Mouse (Mus musculus) liver, embryonic 16.5 days (tissue): ENCODE measurements around the gene Blcap. TPM values are rescaled to one million over a fixed set of nuclear protein-coding genes. Genes with fewer than 3 reads are reported as not detected.

Source experiments
- ATAC-seq: fragments of 200-750 bp; cut with Nextera tagmentation; 2 replicates; pipeline ENCODE4 v1.8.0; 2017; ENCODE audit warnings: low read depth, mild to moderate bottlenecking, moderate number of reproducible peaks, moderate library complexity
- H3K27ac ChIP-seq: fragments of 300-500 bp; sonication (generic); 2 replicates; pipeline ENCODE4 v1.5.1; 2014; ENCODE audit warnings: mild to moderate bottlenecking, low read length
- H3K27me3 ChIP-seq: fragments of 300-500 bp; sonication (generic); 2 replicates; pipeline ENCODE4 v1.6.1; 2014; ENCODE audit warnings: low read depth, low read length, mixed read lengths; ENCODE audit not compliant: control insufficient read depth, insufficient read depth
- H3K36me3 ChIP-seq: fragments of 300-500 bp; sonication (generic); 2 replicates; pipeline ENCODE4 v1.6.1; 2014; ENCODE audit warnings: mild to moderate bottlenecking; ENCODE audit not compliant: control insufficient read depth, insufficient read depth
- H3K4me1 ChIP-seq: fragments of 300-500 bp; sonication (generic); 2 replicates; pipeline ENCODE4 v1.6.1; 2014; ENCODE audit warnings: low read depth, low read length, mixed read lengths; ENCODE audit not compliant: control insufficient read depth
- H3K4me2 ChIP-seq: fragments of 300-500 bp; sonication (generic); 2 replicates; pipeline ENCODE4 v1.6.1; 2014; ENCODE audit warnings: low read depth, low read length, mixed read lengths
- H3K4me3 ChIP-seq: fragments of 300-500 bp; sonication (generic); 2 replicates; pipeline ENCODE4 v1.5.1; 2014; ENCODE audit warnings: low read depth, mild to moderate bottlenecking, low read length
- H3K9ac ChIP-seq: fragments of 300-500 bp; sonication (generic); 2 replicates; pipeline ENCODE4 v1.6.1; 2014; ENCODE audit warnings: low read depth, low read length
- H3K9me3 ChIP-seq: fragments of 300-500 bp; sonication (generic); replicated peaks from 2 replicates; pipeline ENCODE4 v1.6.1; 2016; ENCODE audit warnings: low read length; ENCODE audit not compliant: control insufficient read depth
- WGBS: fragments of 180-500 bp; shearing (Covaris S2); extraction: QIAGEN DNeasy Blood & Tissue Kit; methylation state at CpG from one replicate; pipeline ENCODE4 v1.1.7; 2014; ENCODE audit not compliant: insufficient replicate concordance; 5-methylcytosine and 5-hydroxymethylcytosine counted together
- polyA plus RNA-seq: library from polyadenylated mRNA; unstranded; fragments of >200 nt; fragmentation: Nextera tagmentation; extraction: Ambion mirVana; gene quantifications from 2 replicates; pipeline ENCODE4 v1.2.1, GENCODE M21; 2015

The Blcap gene
- polyA plus RNA-seq, 1 experiment from 2014 or later, result 8.4 TPM

- Histone ChIP-seq H3K9me3 (peaks cover 3% of the 10 kb centered on the region; the same call in 1 of the 2 replicates), H3K27me3 (peaks cover 17% of the 10 kb centered on the region), H3K4me3 (no peak overlapping the region), H3K27ac (no peak overlapping the region), H3K4me1 (peaks cover 7% of the 10 kb centered on the region), H3K9ac (no peak overlapping the region), H3K36me3 (no peaks in the 10 kb centered on the region), H3K4me2 (no peak overlapping the region)
- WGBS, result 75% methylated on average over 4 of the region's 4 CpGs
- no peak for ATAC-seq
Measured at GRCm38 (mm10) chr2:157564723-157565122, 6.4 kb downstream of the Blcap start.

- 26% methylated on average over 2 of the region's 2 CpGs for WGBS
- ATAC-seq, result no peak
- no peak overlapping the region for H3K27ac ChIP-seq
- H3K4me3 ChIP-seq, result no peak overlapping the region
- H3K36me3 ChIP-seq, result no peaks in the 10 kb centered on the region
- H3K9me3 ChIP-seq, result peaks cover 3% of the 10 kb centered on the region; the same call in 1 of the 2 replicates
- H3K9ac ChIP-seq, result no peak overlapping the region
- peak overlapping the region; percentile 47; the same call in 1 of the 2 replicates for H3K4me2 ChIP-seq
- peaks cover 7% of the 10 kb centered on the region for H3K4me1 ChIP-seq
- H3K27me3 ChIP-seq, result peaks cover 23% of the 10 kb centered on the region
Measured at GRCm38 (mm10) chr2:157563031-157563430, 8.0 kb downstream of the Blcap start.

GRCm38 (mm10) chr2:157561165-157561836 lies 9.8 kb downstream of the Blcap start:
- H3K4me3 ChIP-seq, result no peak overlapping the region; the same call in 1 of the 2 replicates
- H3K27me3 ChIP-seq, result peaks cover 23% of the 10 kb centered on the region
- H3K4me2 ChIP-seq, result peak overlapping the region; percentile 40; the same call in 1 of the 2 replicates
- H3K9ac ChIP-seq, result no peak overlapping the region
- H3K27ac ChIP-seq, result no peak overlapping the region
- no peaks in the 10 kb centered on the region for H3K36me3 ChIP-seq
- ATAC-seq, result peak; percentile 66
- H3K9me3 ChIP-seq, result peaks cover 3% of the 10 kb centered on the region; the same call in 1 of the 2 replicates
- 39% methylated on average over 27 of the region's 27 CpGs for WGBS
- H3K4me1 ChIP-seq, result no peaks in the 10 kb centered on the region; the same call in 1 of the 2 replicates

- peak overlapping the region; percentile 29 for H3K4me3 ChIP-seq
- no peak overlapping the region for H3K27ac ChIP-seq
- H3K9me3 ChIP-seq, result peaks cover 3% of the 10 kb centered on the region; the same call in 1 of the 2 replicates
Measured at GRCm38 (mm10) chr2:157560302-157560701, 10.8 kb downstream of the Blcap start.

GRCm38 (mm10) chr2:157559858-157560257 lies 11.2 kb downstream of the Blcap start, which contains the start of gene Nnat:
Gene Nnat (plus strand): TSS chr2:157560078.
- Histone ChIP-seq H3K4me3 (peak within 1 kb of the TSS; percentile 29), H3K9me3 (peaks cover 3% of the 10 kb centered on the region; the same call in 1 of the 2 replicates), H3K27ac (no peak within 1 kb of the TSS), H3K36me3 (no peaks in the 10 kb centered on the region), H3K4me2 (peak within 1 kb of the TSS; percentile 40), H3K9ac (no peak within 1 kb of the TSS), H3K27me3 (peaks cover 23% of the 10 kb centered on the region), H3K4me1 (no peaks in the 10 kb centered on the region)
- WGBS, result 44% methylated on average over 27 of the region's 27 CpGs
- ATAC-seq, result no peak

More at GRCm38 (mm10) chr2:157560302-157560701, 10.8 kb downstream of the Blcap start:
- no peaks in the 10 kb centered on the region; the same call in 1 of the 2 replicates for H3K4me1 ChIP-seq
- 45% methylated on average over 33 of the region's 33 CpGs for WGBS
- H3K4me2 ChIP-seq, result peak overlapping the region; percentile 40
- ATAC-seq, result no peak
- no peaks in the 10 kb centered on the region for H3K36me3 ChIP-seq
- no peak overlapping the region for H3K9ac ChIP-seq
- H3K27me3 ChIP-seq, result peaks cover 23% of the 10 kb centered on the region

GRCm38 (mm10) chr2:157559440-157559839 lies 11.6 kb downstream of the Blcap start:
- H3K4me1 ChIP-seq, result no peaks in the 10 kb centered on the region
- peaks cover 23% of the 10 kb centered on the region for H3K27me3 ChIP-seq
- no peak overlapping the region for H3K4me2 ChIP-seq
- H3K4me3 ChIP-seq, result no peak overlapping the region
- ATAC-seq, result no peak
- peaks cover 3% of the 10 kb centered on the region; the same call in 1 of the 2 replicates for H3K9me3 ChIP-seq
- no peak overlapping the region for H3K9ac ChIP-seq
- H3K27ac ChIP-seq, result no peak overlapping the region
- H3K36me3 ChIP-seq, result no peaks in the 10 kb centered on the region
- 47% methylated on average over 19 of the region's 19 CpGs for WGBS

GRCm38 (mm10) chr2:157558520-157558919 lies 12.6 kb downstream of the Blcap start:
- Histone ChIP-seq H3K27ac (no peak overlapping the region), H3K36me3 (no peaks in the 10 kb centered on the region), H3K4me1 (no peaks in the 10 kb centered on the region), H3K9ac (no peak overlapping the region), H3K9me3 (peaks cover 3% of the 10 kb centered on the region; the same call in 1 of the 2 replicates), H3K27me3 (peaks cover 23% of the 10 kb centered on the region), H3K4me3 (no peak overlapping the region), H3K4me2 (no peak overlapping the region)
- WGBS, result 45% methylated on average over 6 of the region's 6 CpGs
- no peak for ATAC-seq

- H3K36me3 ChIP-seq, result no peaks in the 10 kb centered on the region
- no peak overlapping the region for H3K4me2 ChIP-seq
- WGBS, result 63% methylated on average over 9 of the region's 9 CpGs
- peaks cover 23% of the 10 kb centered on the region for H3K27me3 ChIP-seq
- H3K9ac ChIP-seq, result no peak overlapping the region
- H3K4me3 ChIP-seq, result no peak overlapping the region
- no peak overlapping the region for H3K27ac ChIP-seq
- H3K9me3 ChIP-seq, result peaks cover 3% of the 10 kb centered on the region; the same call in 1 of the 2 replicates
- no peaks in the 10 kb centered on the region for H3K4me1 ChIP-seq
- no peak for ATAC-seq
Measured at GRCm38 (mm10) chr2:157558051-157558450, 13.0 kb downstream of the Blcap start.

- ATAC-seq, result no peak
- 61% methylated on average over 5 of the region's 5 CpGs for WGBS
- Histone ChIP-seq H3K4me1 (no peaks in the 10 kb centered on the region), H3K4me2 (no peak overlapping the region), H3K4me3 (no peak overlapping the region), H3K27ac (no peak overlapping the region), H3K27me3 (peaks cover 18% of the 10 kb centered on the region), H3K9ac (no peak overlapping the region), H3K36me3 (no peaks in the 10 kb centered on the region), H3K9me3 (peaks cover 3% of the 10 kb centered on the region; the same call in 1 of the 2 replicates)
Measured at GRCm38 (mm10) chr2:157556074-157556698, 14.9 kb downstream of the Blcap start.
